Mouse (Mus musculus): ENCODE results near the gene Mpnd. TPM values are rescaled to one million over a fixed set of nuclear protein-coding genes. Genes with fewer than 3 reads are reported as not detected.

Gene Mpnd
- polyA plus RNA-seq, 1 experiment from 2014 or later, result 97.9 TPM

Other genes starting within 250 kb of the Mpnd start
- gene Zfp119a, start 126.8 kb upstream of the Mpnd start, polyA plus RNA-seq (2014; fragmentation: Nextera tagmentation; extraction: Ambion mirVana), result 12.3 and 12.5 TPM in 2 replicates
- 15.3 and 17.2 TPM in 2 replicates for gene Zfp959, start 113.6 kb upstream of the Mpnd start, polyA plus RNA-seq (2014; fragmentation: Nextera tagmentation; extraction: Ambion mirVana)
- gene Zfp119b, start 56.2 kb upstream of the Mpnd start, polyA plus RNA-seq (2014; fragmentation: Nextera tagmentation; extraction: Ambion mirVana), result 4.6 and 7.7 TPM in 2 replicates
- 2.7 and 3.1 TPM in 2 replicates for gene Ebi3, start 53.1 kb upstream of the Mpnd start, polyA plus RNA-seq (2014; fragmentation: Nextera tagmentation; extraction: Ambion mirVana)
- 20.8 and 21.8 TPM in 2 replicates for gene Yju2, start 46.6 kb upstream of the Mpnd start, polyA plus RNA-seq (2014; fragmentation: Nextera tagmentation; extraction: Ambion mirVana)
- gene Shd, start 35.2 kb upstream of the Mpnd start, polyA plus RNA-seq (2014; fragmentation: Nextera tagmentation; extraction: Ambion mirVana), result 12.1 and 16.6 TPM in 2 replicates
- gene Fsd1, start 19.2 kb upstream of the Mpnd start, polyA plus RNA-seq (2014; fragmentation: Nextera tagmentation; extraction: Ambion mirVana), result 13.7 and 17.6 TPM in 2 replicates
- gene Stap2, start 127 bp upstream of the Mpnd start, polyA plus RNA-seq (2014; fragmentation: Nextera tagmentation; extraction: Ambion mirVana), result 19.7 and 23.8 TPM in 2 replicates
- gene Sh3gl1, start 30.9 kb downstream of the Mpnd start, polyA plus RNA-seq (2014; fragmentation: Nextera tagmentation; extraction: Ambion mirVana), result 127 and 136 TPM in 2 replicates
- gene Chaf1a, start 34.7 kb downstream of the Mpnd start, polyA plus RNA-seq (2014; fragmentation: Nextera tagmentation; extraction: Ambion mirVana), result 19.2 and 19.6 TPM in 2 replicates
- 41.5 and 41.9 TPM in 2 replicates for gene Ubxn6, start 69.3 kb downstream of the Mpnd start, polyA plus RNA-seq (2014; fragmentation: Nextera tagmentation; extraction: Ambion mirVana)
- 94.8 and 96.5 TPM in 2 replicates for gene Hdgfl2, start 73.9 kb downstream of the Mpnd start, polyA plus RNA-seq (2014; fragmentation: Nextera tagmentation; extraction: Ambion mirVana)
- gene Plin4, start 104.1 kb downstream of the Mpnd start, polyA plus RNA-seq (2014; fragmentation: Nextera tagmentation; extraction: Ambion mirVana), result 0.15 and 0.27 TPM in 2 replicates
- 0.53 and 0.64 TPM in 2 replicates for gene Plin5, start 111.9 kb downstream of the Mpnd start, polyA plus RNA-seq (2014; fragmentation: Nextera tagmentation; extraction: Ambion mirVana)
- 0.18 TPM in 1 of 2 replicates, not detected in the other for gene Lrg1, start 116.3 kb downstream of the Mpnd start, polyA plus RNA-seq (2014; fragmentation: Nextera tagmentation; extraction: Ambion mirVana)
- gene Sema6b, start 134.6 kb downstream of the Mpnd start, polyA plus RNA-seq (2014; fragmentation: Nextera tagmentation; extraction: Ambion mirVana), result 1.1 and 1.3 TPM in 2 replicates
- 13.3 and 13.7 TPM in 2 replicates for gene Tnfaip8l1, start 156.8 kb downstream of the Mpnd start, polyA plus RNA-seq (2014; fragmentation: Nextera tagmentation; extraction: Ambion mirVana)
- 94.7 and 96.3 TPM in 2 replicates for gene Mydgf, start 178.2 kb downstream of the Mpnd start, polyA plus RNA-seq (2014; fragmentation: Nextera tagmentation; extraction: Ambion mirVana)
- gene Dpp9, start 213.2 kb downstream of the Mpnd start, polyA plus RNA-seq (2014; fragmentation: Nextera tagmentation; extraction: Ambion mirVana), result 30.2 and 30.5 TPM in 2 replicates